Mouse (Mus musculus) liver, postnatal 0 days (tissue): ENCODE results near the gene Ctbp2. TPM values are rescaled to one million over a fixed set of nuclear protein-coding genes. Genes with fewer than 3 reads are reported as not detected.

ENCODE experiments used
- ATAC-seq: fragments of 200-750 bp; cut with Nextera tagmentation; 2 replicates; pipeline ENCODE4 v1.8.0; 2017; ENCODE audit warnings: mild to moderate bottlenecking, moderate library complexity
- DNase-seq: peaks from one replicate; pipeline ENCODE4 v3.0.0-alpha.2; 2016
- H3K27ac ChIP-seq: fragments of 300-500 bp; sonication (generic); 2 replicates; pipeline ENCODE4 v1.5.1; 2014; ENCODE audit warnings: antibody characterized with exemption, moderate library complexity, mild to moderate bottlenecking, low read depth
- H3K27me3 ChIP-seq: fragments of 300-500 bp; sonication (generic); 2 replicates; pipeline ENCODE4 v1.6.1; 2014; ENCODE audit warnings: low read length, control low read depth, mixed read lengths; ENCODE audit not compliant: insufficient read depth
- H3K36me3 ChIP-seq: fragments of 300-500 bp; sonication (generic); replicated peaks from 2 replicates; pipeline ENCODE4 v1.6.1; 2014; ENCODE audit warnings: mild to moderate bottlenecking, control low read depth, low read length, moderate library complexity, mixed read lengths; ENCODE audit not compliant: insufficient read depth
- H3K4me1 ChIP-seq: fragments of 300-500 bp; sonication (generic); 2 replicates; pipeline ENCODE4 v1.6.1; 2014; ENCODE audit warnings: antibody characterized with exemption, mild to moderate bottlenecking, control low read depth; ENCODE audit not compliant: insufficient read depth
- H3K4me2 ChIP-seq: fragments of 300-500 bp; sonication (generic); 2 replicates; pipeline ENCODE4 v1.6.1; 2014; ENCODE audit warnings: low read depth, mild to moderate bottlenecking, low read length, moderate library complexity, mixed read lengths
- H3K4me3 ChIP-seq: fragments of 300-500 bp; sonication (generic); 2 replicates; pipeline ENCODE4 v1.5.1; 2014; ENCODE audit warnings: low read depth, low read length
- H3K9ac ChIP-seq: fragments of 300-500 bp; sonication (generic); replicated peaks from 2 replicates; pipeline ENCODE4 v1.6.1; 2014; ENCODE audit warnings: mild to moderate bottlenecking, moderate library complexity
- H3K9me3 ChIP-seq: fragments of 300-500 bp; sonication (generic); 2 replicates; pipeline ENCODE4 v1.6.1; 2016; ENCODE audit warnings: mild to moderate bottlenecking, control low read depth, low read length, mixed read lengths
- CTCF ChIP-seq: sonication (generic); IDR thresholded peaks from 2 replicates; pipeline ENCODE4 v1.5.1; 2016; ENCODE audit warnings: antibody characterized with exemption, low read depth
- EP300 ChIP-seq: IDR thresholded peaks from 2 replicates; pipeline ENCODE4 v1.6.1; 2016; ENCODE audit warnings: antibody characterized with exemption, low read depth, mild to moderate bottlenecking
- WGBS: fragments of 180-500 bp; shearing (Covaris S2); extraction: QIAGEN DNeasy Blood & Tissue Kit; methylation state at CpG from one replicate; pipeline ENCODE4 v1.1.7; 2014; ENCODE audit not compliant: insufficient replicate concordance; 5-methylcytosine and 5-hydroxymethylcytosine counted together
- polyA plus RNA-seq: library from polyadenylated mRNA; unstranded; fragments of >200 nt; fragmentation: Nextera tagmentation; extraction: Ambion mirVana; gene quantifications from 2 replicates; pipeline ENCODE4 v1.2.1, GENCODE M21; 2015

Ctbp2 gene
- polyA plus RNA-seq, 1 experiment from 2014 or later, result 6.1 TPM

DNA sequence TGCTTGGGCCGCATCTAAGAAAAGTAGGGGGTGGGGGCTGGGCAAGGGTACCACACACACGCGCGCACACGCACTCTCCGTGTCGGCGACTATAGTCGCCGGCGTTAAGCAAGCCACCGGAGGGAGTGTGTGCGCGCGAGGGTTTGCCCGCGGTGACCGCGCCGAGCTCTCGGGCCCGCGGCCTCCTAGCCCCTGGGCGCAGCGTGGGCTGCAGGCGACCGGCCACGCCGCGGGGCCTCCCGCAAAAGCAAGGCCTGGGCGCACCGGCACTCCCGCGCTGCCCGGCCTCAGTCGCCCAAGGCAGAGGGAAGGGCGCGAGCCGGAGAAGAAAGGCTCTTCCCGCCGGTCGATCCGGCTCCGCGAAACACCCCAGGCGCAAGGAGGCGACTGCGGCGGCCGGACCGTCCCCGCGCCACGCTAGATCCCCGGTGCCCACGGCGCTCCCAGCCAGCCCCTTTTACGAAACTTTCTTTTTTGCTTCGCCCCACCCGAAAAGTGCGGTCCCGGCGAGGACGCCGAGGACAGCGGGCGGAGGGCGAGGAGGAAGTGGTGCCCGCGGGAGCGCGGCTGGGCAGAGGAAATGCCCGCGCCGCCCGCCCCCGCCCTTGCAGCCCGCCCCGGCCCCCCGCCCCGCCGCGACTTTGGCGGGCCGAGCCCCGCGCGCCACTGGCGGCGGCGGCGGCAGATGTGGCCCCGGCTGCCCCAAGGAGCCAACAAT, 2.3 kb downstream of the Ctbp2 start:
- Histone ChIP-seq H3K27ac (peak overlapping the region; percentile 88), H3K4me2 (peak overlapping the region; percentile 79), H3K4me1 (peaks cover 15% of the 10 kb centered on the region), H3K36me3 (no peaks in the 10 kb centered on the region), H3K9ac (peak overlapping the region; percentile 79), H3K9me3 (no peaks in the 10 kb centered on the region), H3K4me3 (peak overlapping the region; percentile 77), H3K27me3 (peaks cover 29% of the 10 kb centered on the region)
- WGBS, result under 1% methylated on average over 84 of the region's 94 CpGs
- DNase-seq (peak; percentile 43), ATAC-seq (no peak)
- TF ChIP-seq EP300 (no peak), CTCF (no peak)

- peaks cover 15% of the 10 kb centered on the region for H3K4me1 ChIP-seq
- H3K36me3 ChIP-seq, result no peaks in the 10 kb centered on the region
- peak overlapping the region; percentile 77 for H3K4me3 ChIP-seq
- DNase-seq, result no peak
- H3K27me3 ChIP-seq, result peaks cover 29% of the 10 kb centered on the region
- no peak overlapping the region for H3K27ac ChIP-seq
- TF ChIP-seq EP300 (no peak), CTCF (no peak)
- peak overlapping the region; percentile 79 for H3K9ac ChIP-seq
- WGBS, result 7% methylated on average over 14 of the region's 14 CpGs
- no peaks in the 10 kb centered on the region for H3K9me3 ChIP-seq
- H3K4me2 ChIP-seq, result peak overlapping the region; percentile 79
- ATAC-seq, result no peak
Observed at GRCm38 (mm10) chr7:133121080-133121607, 3.0 kb downstream of the Ctbp2 start.

GRCm38 (mm10) chr7:133120221-133120751, 3.9 kb downstream of the Ctbp2 start:
- no peak overlapping the region for H3K27ac ChIP-seq
- H3K4me2 ChIP-seq, result 0 out of 2 replicates have a peak overlapping the region, but pooled peaks have one; percentile 14
- no peak overlapping the region for H3K9ac ChIP-seq
- no peaks in the 10 kb centered on the region for H3K36me3 ChIP-seq
- ATAC-seq (no peak), DNase-seq (no peak)
- H3K4me1 ChIP-seq, result peaks cover 15% of the 10 kb centered on the region
- H3K9me3 ChIP-seq, result no peaks in the 10 kb centered on the region
- H3K4me3 ChIP-seq, result no peak overlapping the region
- peaks cover 27% of the 10 kb centered on the region for H3K27me3 ChIP-seq
- 42% methylated on average over 15 of the region's 15 CpGs for WGBS
- TF ChIP-seq EP300, result no peak
- no peak for TF ChIP-seq CTCF

- Histone ChIP-seq H3K4me2 (no peak overlapping the region), H3K4me1 (peaks cover 21% of the 10 kb centered on the region), H3K9me3 (no peaks in the 10 kb centered on the region), H3K27ac (no peak overlapping the region), H3K36me3 (no peaks in the 10 kb centered on the region), H3K4me3 (no peak overlapping the region), H3K9ac (no peak overlapping the region), H3K27me3 (peaks cover 24% of the 10 kb centered on the region)
- TF ChIP-seq EP300 (no peak), CTCF (no peak)
- 52% methylated on average over 2 of the region's 2 CpGs for WGBS
- no peak for ATAC-seq
- no peak for DNase-seq
Observed at GRCm38 (mm10) chr7:133117815-133118214, 6.3 kb downstream of the Ctbp2 start.

DNA sequence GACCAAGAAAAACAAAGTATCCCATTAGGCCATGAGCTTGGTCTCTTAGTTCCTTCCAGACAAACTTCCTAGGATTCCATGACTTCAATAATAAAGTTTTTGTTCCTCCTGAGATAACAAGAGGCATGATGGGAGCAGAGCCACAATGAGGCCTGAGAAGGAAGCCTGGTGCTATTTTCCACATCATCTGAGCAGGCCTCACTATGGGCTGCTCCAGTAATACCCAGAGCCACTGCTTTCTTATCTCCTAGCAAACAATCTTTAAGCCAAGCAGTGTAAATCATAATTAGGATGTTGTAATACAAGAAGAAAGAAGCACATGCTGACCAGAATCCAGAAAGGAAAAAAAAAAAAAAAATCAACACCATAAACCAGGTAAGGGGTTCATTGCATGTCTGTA, 7.6 kb downstream of the Ctbp2 start:
- Histone ChIP-seq H3K27ac (no peak overlapping the region), H3K4me3 (no peak overlapping the region), H3K9ac (no peak overlapping the region), H3K4me1 (peaks cover 26% of the 10 kb centered on the region), H3K36me3 (no peaks in the 10 kb centered on the region), H3K27me3 (peaks cover 18% of the 10 kb centered on the region), H3K4me2 (peak overlapping the region; percentile 68; the same call in 1 of the 2 replicates), H3K9me3 (no peaks in the 10 kb centered on the region)
- DNase-seq (no peak), ATAC-seq (no peak)
- no peak for TF ChIP-seq EP300
- TF ChIP-seq CTCF, result no peak

GRCm38 (mm10) chr7:133115886-133116285, 8.3 kb downstream of the Ctbp2 start:
- peaks cover 24% of the 10 kb centered on the region for H3K4me1 ChIP-seq
- no peak; the same call in 1 of the 2 replicates for ATAC-seq
- no peaks in the 10 kb centered on the region for H3K36me3 ChIP-seq
- H3K9me3 ChIP-seq, result no peaks in the 10 kb centered on the region
- H3K27me3 ChIP-seq, result peaks cover 13% of the 10 kb centered on the region
- H3K9ac ChIP-seq, result no peak overlapping the region
- WGBS, result 18% methylated on average over 15 of the region's 15 CpGs
- H3K4me3 ChIP-seq, result peak overlapping the region; percentile 43
- TF ChIP-seq EP300 (no peak), CTCF (no peak)
- peak; percentile 44 for DNase-seq
- H3K4me2 ChIP-seq, result peak overlapping the region; percentile 68
- H3K27ac ChIP-seq, result no peak overlapping the region
